Mouse (Mus musculus) CH12.LX (cell line): ENCODE measurements around the gene Chd1l. TPM values are rescaled to one million over a fixed set of nuclear protein-coding genes. Genes with fewer than 3 reads are reported as not detected.

Experiments used
- DNase-seq: peaks from one replicate; pipeline ENCODE4 v3.0.0-alpha.2; 2013; ENCODE audit errors: extremely low read depth
- H3K27ac ChIP-seq: 2 replicates; pipeline ENCODE4 v1.5.1; 2012; ENCODE audit warnings: low read depth, mild to moderate bottlenecking, control low read depth, moderate library complexity; ENCODE audit not compliant: insufficient read depth
- H3K27me3 ChIP-seq: replicated peaks from 2 replicates; pipeline ENCODE3; 2012; ENCODE audit warnings: inconsistent platforms
- H3K36me3 ChIP-seq, 2 experiments: replicated peaks in 1 of 2; 2 replicates each; pipeline versions ENCODE3 to v1.6.1; 2012; ENCODE audit warnings: inconsistent platforms in 1 of 2, low read length in 1 of 2, mild to moderate bottlenecking in 1 of 2, mixed read lengths in 1 of 2, moderate library complexity in 1 of 2; ENCODE audit not compliant: control insufficient read depth in 1 of 2, insufficient read depth in 1 of 2
- H3K4me1 ChIP-seq, 2 experiments: 2 replicates each; pipeline ENCODE4 v1.6.1; 2012; ENCODE audit warnings: inconsistent platforms in 1 of 2, moderate library complexity in 1 of 2; ENCODE audit not compliant: insufficient read depth in 2 of 2, control insufficient read depth in 1 of 2
- H3K4me2 ChIP-seq: 2 replicates; pipeline ENCODE4 v1.6.1; 2012; ENCODE audit warnings: low read depth, mild to moderate bottlenecking, control low read depth; ENCODE audit not compliant: poor library complexity, insufficient read depth, severe bottlenecking
- H3K4me3 ChIP-seq, 3 experiments: fragments of 150-350 bp in 1 of 3; sonication (generic) in 1 of 3; replicated peaks in 1 of 3; 2 replicates each; pipeline versions ENCODE3 to v1.5.1; 2011 to 2012; ENCODE audit warnings: low read depth in 2 of 3, low read length in 2 of 3, mild to moderate bottlenecking in 2 of 3, moderate library complexity in 2 of 3, control low read depth in 1 of 3, improper control_type of control experiment in 1 of 3, inconsistent platforms in 1 of 3, mixed read lengths in 1 of 3; ENCODE audit not compliant: poor library complexity in 1 of 3
- H3K79me2 ChIP-seq: replicated peaks from 2 replicates; pipeline ENCODE4 v1.6.1; 2012; ENCODE audit warnings: mild to moderate bottlenecking, moderate library complexity; ENCODE audit not compliant: control insufficient read depth, poor library complexity, insufficient read depth, severe bottlenecking; ENCODE audit errors: extremely low read depth
- H3K9ac ChIP-seq: 2 replicates; pipeline ENCODE4 v1.6.1; 2012; ENCODE audit warnings: low read depth, mild to moderate bottlenecking, control low read depth, moderate library complexity; ENCODE audit not compliant: insufficient read depth
- H3K9me3 ChIP-seq: replicated peaks from 2 replicates; pipeline ENCODE3; 2012; ENCODE audit warnings: low read length, inconsistent platforms, mixed read lengths
- CHD1 ChIP-seq: IDR thresholded peaks from 2 replicates; pipeline ENCODE4 v1.6.1; 2012; ENCODE audit warnings: low read depth, low read length, improper control_type of control experiment, inconsistent platforms
- E2F4 ChIP-seq: IDR thresholded peaks from 2 replicates; pipeline ENCODE4 v1.6.1; 2011; ENCODE audit warnings: low read depth, low read length, improper control_type of control experiment; ENCODE audit not compliant: insufficient replicate concordance
- ELF1 ChIP-seq: IDR thresholded peaks from 2 replicates; pipeline ENCODE4 v1.6.1; 2014; ENCODE audit warnings: low read depth, mild to moderate bottlenecking, inconsistent platforms, low read length, improper control_type of control experiment
- GABPA ChIP-seq: IDR thresholded peaks from 2 replicates; pipeline ENCODE4 v1.6.1; 2012; ENCODE audit warnings: low read depth, low read length, improper control_type of control experiment, inconsistent platforms; ENCODE audit not compliant: insufficient replicate concordance
- JUN ChIP-seq: IDR thresholded peaks from 2 replicates; pipeline ENCODE4 v1.6.1; 2011; ENCODE audit warnings: low read depth, mild to moderate bottlenecking, low read length, improper control_type of control experiment, moderate library complexity; ENCODE audit not compliant: insufficient read depth
- JUND ChIP-seq: conservative IDR thresholded peaks from 2 replicates; pipeline ENCODE4 v1.6.1; 2011; ENCODE audit warnings: low read depth, low read length, improper control_type of control experiment
- KAT2A ChIP-seq: IDR thresholded peaks from 2 replicates; pipeline ENCODE4 v1.6.1; 2012; ENCODE audit warnings: low read length, improper control_type of control experiment, inconsistent platforms; ENCODE audit not compliant: insufficient replicate concordance
- MEF2A ChIP-seq: IDR thresholded peaks from 2 replicates; pipeline ENCODE4 v1.6.1; 2014; ENCODE audit warnings: low read depth, mild to moderate bottlenecking, inconsistent platforms, low read length, improper control_type of control experiment, borderline replicate concordance
- NRF1 ChIP-seq: IDR thresholded peaks from 2 replicates; pipeline ENCODE4 v1.6.1; 2014; ENCODE audit warnings: low read depth, mild to moderate bottlenecking, inconsistent platforms, low read length, improper control_type of control experiment, moderate library complexity
- PAX5 ChIP-seq: IDR thresholded peaks from 2 replicates; pipeline ENCODE4 v1.6.1; 2012; ENCODE audit warnings: low read length, inconsistent platforms, mixed read lengths
- POLR2AphosphoS2 ChIP-seq: IDR thresholded peaks from 2 replicates; pipeline ENCODE4 v1.6.1; 2011; ENCODE audit warnings: low read depth, low read length, improper control_type of control experiment
- RCOR1 ChIP-seq: conservative IDR thresholded peaks from 2 replicates; pipeline ENCODE4 v1.6.1; 2012; ENCODE audit warnings: low read depth, mild to moderate bottlenecking, inconsistent platforms, low read length, improper control_type of control experiment
- SIN3A ChIP-seq: IDR thresholded peaks from 2 replicates; pipeline ENCODE4 v1.6.1; 2012; ENCODE audit warnings: low read length, improper control_type of control experiment, inconsistent platforms
- TBP ChIP-seq: conservative IDR thresholded peaks from 2 replicates; pipeline ENCODE4 v1.6.1; 2011; ENCODE audit warnings: low read depth, low read length, improper control_type of control experiment
- TCF12 ChIP-seq: IDR thresholded peaks from 2 replicates; pipeline ENCODE4 v1.6.1; 2014; ENCODE audit warnings: low read depth, mild to moderate bottlenecking, inconsistent platforms, low read length, improper control_type of control experiment
- USF1 ChIP-seq: IDR thresholded peaks from 2 replicates; pipeline ENCODE4 v1.6.1; 2014; ENCODE audit warnings: low read depth, mild to moderate bottlenecking, inconsistent platforms, low read length, improper control_type of control experiment
- ZC3H11A ChIP-seq: IDR thresholded peaks from 2 replicates; pipeline ENCODE4 v1.6.1; 2012; ENCODE audit warnings: low read depth, mild to moderate bottlenecking, inconsistent platforms, low read length, improper control_type of control experiment
- ZMIZ1 ChIP-seq: IDR thresholded peaks from 2 replicates; pipeline ENCODE4 v1.6.1; 2012; ENCODE audit warnings: low read depth, mild to moderate bottlenecking, inconsistent platforms, low read length, improper control_type of control experiment
- ZNF384 ChIP-seq: IDR thresholded peaks from 2 replicates; pipeline ENCODE4 v1.6.1; 2012; ENCODE audit warnings: low read depth, low read length, improper control_type of control experiment, inconsistent platforms
- dilution Hi-C: fragments of 300-500 bp; cut with MboI; formaldehyde crosslinking; loops from 2 replicates; pipeline ENCODE4 v1.14.3; 2020; ENCODE audit warnings: low sequenced_read_pairs; ENCODE audit not compliant: extremely low pct_unique_long_range_greater_than_20kb, extremely low pct_ligation_motif_present
- in situ Hi-C: fragments of 300-500 bp; cut with MboI; formaldehyde crosslinking; loops from 3 replicates; pipeline ENCODE4 v1.14.3; 2019; ENCODE audit warnings: low sequenced_read_pairs, low pct_ligation_motif_present, low pct_unique_long_range_greater_than_20kb, mixed read lengths
- polyA plus RNA-seq: library from polyadenylated mRNA; unstranded; fragments of >175 nt; gene quantifications from 2 replicates; pipeline ENCODE4 v1.2.1, GENCODE M21; 2012; ENCODE audit warnings: low read depth; ENCODE audit not compliant: insufficient read length
- total RNA-seq, 2 experiments: library from RNA; depleted of rRNA; stranded (reverse); fragments of 300-350 nt in 1 of 2; fragments of >200 nt in 1 of 2; gene quantifications; 2 replicates each; pipeline ENCODE4 v1.2.3; 2012 to 2014

The Chd1l gene
- total and polyA plus RNA-seq, 3 experiments = 24.7 to 29.0 (median 25.2) TPM

DNA sequence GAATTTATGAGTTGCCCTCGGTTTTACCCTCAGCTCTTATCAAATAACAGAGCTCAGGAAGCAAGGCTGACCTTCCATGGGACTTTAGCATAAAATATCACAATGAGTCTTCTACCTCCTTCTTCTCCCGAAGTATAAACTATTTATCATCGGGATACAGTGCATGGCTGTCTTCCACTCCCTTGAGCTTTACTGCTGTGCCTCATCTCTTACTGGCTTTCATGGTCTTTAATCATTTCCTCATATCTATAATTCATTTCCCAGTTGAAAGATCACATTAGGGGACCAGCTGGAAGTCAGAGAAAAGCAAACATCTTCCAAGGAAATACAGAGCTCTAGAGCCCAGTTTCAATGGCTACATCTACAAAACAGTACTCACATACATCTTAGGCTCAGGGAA is 39.0 kb upstream of the Chd1l start:
- peaks cover 4% of the 10 kb centered on the region for H3K27me3 ChIP-seq
- no peak for DNase-seq
- H3K79me2 ChIP-seq = no peaks in the 10 kb centered on the region
- H3K27ac ChIP-seq = no peak overlapping the region
- no peak for TF ChIP-seq KAT2A
- TF ChIP-seq GABPA = no peak
- TF ChIP-seq ELF1 = no peak
- no peak for TF ChIP-seq JUN
- no peak for TF ChIP-seq CHD1
- no peak for TF ChIP-seq ZMIZ1
- no peak for TF ChIP-seq JUND
- TF ChIP-seq ZC3H11A = no peak
- no peak for TF ChIP-seq RCOR1
- TF ChIP-seq MEF2A = no peak
- no peak for TF ChIP-seq NRF1
- TF ChIP-seq USF1 = no peak
- TF ChIP-seq SIN3A = no peak
- no peak for TF ChIP-seq E2F4
- H3K9ac ChIP-seq = no peak overlapping the region
- dilution Hi-C loops (no loop called here), in situ Hi-C loops (no loop called here)
- no peaks in the 10 kb centered on the region for H3K4me1 ChIP-seq
- H3K9me3 ChIP-seq = no peaks in the 10 kb centered on the region
- H3K36me3 ChIP-seq = no peaks in the 10 kb centered on the region
- H3K4me3 ChIP-seq = no peak overlapping the region
- H3K4me2 ChIP-seq = no peak overlapping the region

DNA sequence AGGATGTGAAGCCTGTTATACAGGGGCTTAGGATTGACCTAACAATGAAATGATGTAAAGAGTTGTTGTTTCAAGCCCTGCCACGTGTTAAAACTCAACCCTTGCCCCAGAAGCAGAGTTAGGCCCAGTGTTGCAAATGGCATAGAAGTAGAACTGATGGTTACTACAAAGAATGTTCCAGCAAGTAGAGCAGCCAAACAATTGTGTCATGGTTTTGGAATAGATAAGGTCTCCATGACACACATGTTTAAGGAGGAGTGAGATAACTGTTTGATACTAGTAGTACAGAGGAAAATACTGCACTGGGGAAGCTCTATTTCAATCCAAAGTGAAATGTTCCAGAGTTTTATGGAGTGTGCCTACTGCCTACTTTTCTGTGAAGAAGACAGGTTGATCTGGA is 38.5 kb upstream of the Chd1l start:
- H3K27me3 ChIP-seq = peaks cover 4% of the 10 kb centered on the region
- H3K27ac ChIP-seq = no peak overlapping the region
- dilution Hi-C loops = no loop called here
- no peak for DNase-seq
- H3K4me3 ChIP-seq = no peak overlapping the region
- H3K9ac ChIP-seq = no peak overlapping the region
- H3K4me1 ChIP-seq = no peaks in the 10 kb centered on the region
- no peaks in the 10 kb centered on the region for H3K9me3 ChIP-seq
- in situ Hi-C loops = no loop called here
- H3K4me2 ChIP-seq = no peak overlapping the region
- H3K79me2 ChIP-seq = no peaks in the 10 kb centered on the region
- H3K36me3 ChIP-seq = no peaks in the 10 kb centered on the region
- TF ChIP-seq ZNF384 (no peak), TCF12 (no peak), PAX5 (no peak), POLR2AphosphoS2 (no peak), KAT2A (no peak), CHD1 (no peak), TBP (no peak)
